Mouse (Mus musculus): Measurements from ENCODE around the gene Maz. TPM values are rescaled to one million over a fixed set of nuclear protein-coding genes. Genes with fewer than 3 reads are reported as not detected.

The Maz gene
- total and polyA plus RNA-seq, 2 experiments from 2014 or later = 69.3 to 222 TPM

DNA sequence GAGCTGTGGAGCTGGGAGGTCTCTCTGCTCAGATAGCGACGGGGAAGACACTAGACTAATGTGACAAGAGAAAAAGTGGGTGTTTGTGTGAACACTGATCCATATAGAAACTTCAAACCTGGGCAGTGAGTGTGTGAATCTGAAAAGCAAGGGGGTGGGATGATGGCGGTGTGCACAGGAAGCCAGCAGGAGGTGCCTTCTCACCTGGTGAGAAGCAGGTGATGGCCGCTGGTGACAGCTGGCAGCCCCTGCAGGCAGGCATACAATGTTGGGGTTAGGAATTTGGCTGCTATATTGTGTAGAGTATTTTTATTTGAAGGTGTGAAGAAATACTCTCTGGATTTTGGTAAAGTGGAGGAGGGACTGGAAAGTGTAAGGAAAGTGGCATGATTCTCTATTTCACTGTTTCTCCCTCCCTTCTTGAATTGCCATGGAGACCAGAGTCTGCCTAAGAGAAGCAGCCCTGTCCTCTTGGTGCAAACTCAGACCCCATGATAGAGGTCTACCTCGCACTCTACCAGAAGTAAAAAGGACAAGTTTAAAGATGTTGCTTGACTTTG, 28.3 kb upstream of the Maz start:
- 75% methylated on average over 5 of the region's 5 CpGs for WGBS
- H3K9ac ChIP-seq (replicated peaks; ENCODE audit: low read length) = no peak overlapping the region
- ATAC-seq (no peak), DNase-seq (ENCODE audit: low spot score) (no peak)
- TF ChIP-seq CTCF (IDR thresholded peaks at IDR 0.05; ENCODE audit: low read depth) = no peak
- no peaks in the 10 kb centered on the region for H3K9me3 ChIP-seq (ENCODE audit: low read length)
- no peak overlapping the region for H3K4me2 ChIP-seq (ENCODE audit: low read depth, low read length)
- no peaks in the 10 kb centered on the region for H3K4me1 ChIP-seq (ENCODE audit: insufficient read depth, low read length)
- no peak overlapping the region for H3K27ac ChIP-seq
- no peak overlapping the region for H3K4me3 ChIP-seq (ENCODE audit: low read length)
- no peaks in the 10 kb centered on the region for H3K36me3 ChIP-seq (ENCODE audit: insufficient read depth, low read length)
- no peaks in the 10 kb centered on the region for H3K27me3 ChIP-seq (ENCODE audit: insufficient read depth, low read length)

DNA sequence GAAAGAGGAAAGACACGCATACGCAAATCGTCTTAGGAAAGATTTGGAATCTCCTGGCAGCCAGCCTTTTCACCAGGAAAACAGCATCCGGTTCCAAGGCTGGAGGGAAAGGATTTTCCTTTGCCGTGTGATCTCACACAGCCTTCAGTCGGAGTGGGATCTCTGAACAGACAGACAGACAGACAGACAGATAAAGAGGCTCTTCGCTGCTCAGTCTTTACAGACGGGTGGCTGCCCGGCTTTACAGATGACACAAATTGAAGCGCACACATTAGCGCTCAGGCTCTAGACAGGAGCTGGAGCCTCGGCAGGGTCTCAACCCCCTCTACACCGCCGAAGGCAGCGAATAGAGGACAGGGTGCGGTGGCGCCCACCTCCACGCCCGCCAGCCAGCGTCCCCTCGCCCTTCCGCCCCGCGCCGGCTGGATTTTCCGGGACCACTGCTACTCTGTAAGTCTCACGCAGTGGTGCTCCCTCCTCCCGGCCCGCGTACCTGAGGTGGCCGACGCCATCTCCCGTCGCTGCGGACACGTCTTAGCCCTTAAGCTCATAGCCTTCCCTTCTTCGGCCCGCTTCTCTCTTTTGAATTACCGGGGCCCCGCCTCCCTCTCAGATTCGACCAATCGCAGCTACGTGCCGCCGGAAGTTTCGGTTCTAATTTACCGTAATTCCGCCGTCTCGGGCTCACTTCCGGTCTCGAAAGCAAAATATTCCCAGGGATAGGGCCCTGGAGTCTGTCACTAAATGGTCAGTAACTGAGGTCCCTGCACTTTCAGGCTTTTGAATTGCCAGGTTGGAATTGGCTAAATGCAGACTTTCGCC, 15.2 kb upstream of the Maz start, which contains the start of gene Kif22:
TSS of gene Kif22 (minus strand) at position 621 of the 822 bp plus-strand sequence.
- Histone ChIP-seq H3K27ac (peak within 1 kb of the TSS; percentile 74), H3K4me1 (ENCODE audit: insufficient read depth, low read length) (peaks cover 8% of the 10 kb centered on the region; the same call in 1 of the 2 replicates), H3K4me2 (ENCODE audit: low read depth, low read length) (peak within 1 kb of the TSS; percentile 98), H3K9me3 (ENCODE audit: low read length) (no peaks in the 10 kb centered on the region), H3K36me3 (ENCODE audit: insufficient read depth, low read length) (no peaks in the 10 kb centered on the region), H3K9ac (replicated peaks; ENCODE audit: low read length) (peak within 1 kb of the TSS; percentile 63), H3K27me3 (ENCODE audit: insufficient read depth, low read length) (no peaks in the 10 kb centered on the region), H3K4me3 (ENCODE audit: low read length) (peak within 1 kb of the TSS; percentile 71)
- ATAC-seq = peak; percentile 92
- WGBS = under 1% methylated on average over 53 of the region's 53 CpGs
- DNase-seq (ENCODE audit: low spot score) = peak; percentile 94
- TF ChIP-seq CTCF (IDR thresholded peaks at IDR 0.05; ENCODE audit: low read depth) = no peak

DNA sequence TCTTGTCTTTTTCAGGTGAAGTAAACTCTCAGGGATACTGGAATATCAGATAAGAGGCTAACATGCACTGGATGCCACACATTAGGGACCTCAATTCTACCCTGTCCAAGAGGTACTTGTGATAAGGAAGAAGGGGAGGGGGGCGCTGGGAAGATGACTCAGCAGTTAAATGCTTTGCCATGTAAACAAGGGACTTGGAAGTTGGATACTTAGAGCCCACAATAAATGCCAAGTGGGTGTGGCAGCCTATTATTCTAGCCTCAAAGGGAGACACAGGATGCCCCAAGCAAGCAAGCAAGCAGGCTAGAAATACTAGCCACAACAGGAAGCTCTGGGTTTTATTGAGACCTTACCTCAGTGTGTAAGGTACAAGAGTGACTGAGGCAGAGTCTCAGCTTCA, 4.4 kb upstream of the Maz start:
- no peak for DNase-seq (ENCODE audit: low spot score)
- Histone ChIP-seq H3K36me3 (ENCODE audit: insufficient read depth, low read length) (no peaks in the 10 kb centered on the region), H3K4me1 (ENCODE audit: insufficient read depth, low read length) (peaks cover 8% of the 10 kb centered on the region; the same call in 1 of the 2 replicates), H3K27ac (no peak overlapping the region), H3K27me3 (ENCODE audit: insufficient read depth, low read length) (no peaks in the 10 kb centered on the region), H3K4me3 (ENCODE audit: low read length) (no peak overlapping the region), H3K9me3 (ENCODE audit: low read length) (no peaks in the 10 kb centered on the region), H3K4me2 (ENCODE audit: low read depth, low read length) (no peak overlapping the region), H3K9ac (replicated peaks; ENCODE audit: low read length) (no peak overlapping the region)
- no peak for ATAC-seq
- TF ChIP-seq CTCF (IDR thresholded peaks at IDR 0.05; ENCODE audit: low read depth) = no peak
- WGBS = 77% methylated on average over 1 of the region's 1 CpGs

DNA sequence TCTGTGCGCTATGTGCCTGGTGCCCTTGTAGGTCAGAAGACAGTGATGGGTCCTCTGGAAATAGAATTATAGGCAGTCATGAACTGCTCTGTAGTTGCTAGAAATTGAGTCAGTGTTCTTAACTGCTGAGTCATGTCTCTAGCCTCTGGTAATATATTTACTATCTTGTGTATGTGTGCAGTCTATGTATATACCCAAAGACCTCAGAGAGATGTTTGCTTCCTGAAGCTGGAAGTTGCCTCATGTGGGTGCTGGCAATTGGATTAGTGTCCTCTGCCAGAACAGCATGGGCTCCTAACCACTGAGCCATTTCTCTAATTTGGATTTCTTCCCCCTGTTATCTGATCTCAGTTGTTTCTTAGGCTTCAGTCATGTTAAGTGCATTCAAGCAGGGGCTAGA, 3.3 kb upstream of the Maz start:
- WGBS = 97% methylated on average over 1 of the region's 1 CpGs
- Histone ChIP-seq H3K4me1 (ENCODE audit: insufficient read depth, low read length) (peaks cover 8% of the 10 kb centered on the region; the same call in 1 of the 2 replicates), H3K4me3 (ENCODE audit: low read length) (no peak overlapping the region), H3K36me3 (ENCODE audit: insufficient read depth, low read length) (no peaks in the 10 kb centered on the region), H3K9me3 (ENCODE audit: low read length) (no peaks in the 10 kb centered on the region), H3K27ac (no peak overlapping the region), H3K27me3 (ENCODE audit: insufficient read depth, low read length) (no peaks in the 10 kb centered on the region), H3K4me2 (ENCODE audit: low read depth, low read length) (no peak overlapping the region), H3K9ac (replicated peaks; ENCODE audit: low read length) (no peak overlapping the region)
- no peak for ATAC-seq
- DNase-seq (ENCODE audit: low spot score) = no peak
- no peak for TF ChIP-seq CTCF (IDR thresholded peaks at IDR 0.05; ENCODE audit: low read depth)

DNA sequence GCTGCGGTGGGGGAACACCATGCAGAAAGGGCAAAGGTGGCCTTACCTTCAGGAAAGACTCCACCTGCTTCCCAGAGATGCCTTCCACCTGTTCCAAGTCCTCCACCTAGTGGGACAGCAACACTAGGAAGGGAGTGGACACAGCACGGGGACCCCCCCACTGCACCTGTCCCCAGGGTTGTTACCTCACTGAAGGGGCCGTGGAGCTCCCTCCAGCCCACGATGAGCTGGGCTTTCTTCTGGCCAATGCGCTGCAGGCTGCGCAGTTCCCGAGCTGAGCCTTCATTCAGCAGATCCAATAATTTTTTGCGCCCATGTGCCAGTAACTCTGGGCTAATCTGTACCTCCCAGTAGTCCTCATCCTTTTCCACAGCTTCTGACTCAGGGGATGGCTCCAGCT, 1.0 kb upstream of the Maz start:
- 0 out of 2 replicates have a peak, but pooled peaks cover 8% of the 10 kb centered on the region for H3K36me3 ChIP-seq (ENCODE audit: insufficient read depth, low read length)
- no peaks in the 10 kb centered on the region for H3K9me3 ChIP-seq (ENCODE audit: low read length)
- peaks cover 28% of the 10 kb centered on the region for H3K4me1 ChIP-seq (ENCODE audit: insufficient read depth, low read length)
- DNase-seq (ENCODE audit: low spot score) = peak; percentile 23
- H3K9ac ChIP-seq (replicated peaks; ENCODE audit: low read length) = peak overlapping the region; percentile 99
- H3K4me2 ChIP-seq (ENCODE audit: low read depth, low read length) = peak overlapping the region; percentile 87
- H3K27me3 ChIP-seq (ENCODE audit: insufficient read depth, low read length) = no peaks in the 10 kb centered on the region
- no peak for TF ChIP-seq CTCF (IDR thresholded peaks at IDR 0.05; ENCODE audit: low read depth)
- H3K4me3 ChIP-seq (ENCODE audit: low read length) = peak overlapping the region; percentile 88
- WGBS = 57% methylated on average over 8 of the region's 8 CpGs
- ATAC-seq = no peak
- H3K27ac ChIP-seq = peak overlapping the region; percentile 99

DNA sequence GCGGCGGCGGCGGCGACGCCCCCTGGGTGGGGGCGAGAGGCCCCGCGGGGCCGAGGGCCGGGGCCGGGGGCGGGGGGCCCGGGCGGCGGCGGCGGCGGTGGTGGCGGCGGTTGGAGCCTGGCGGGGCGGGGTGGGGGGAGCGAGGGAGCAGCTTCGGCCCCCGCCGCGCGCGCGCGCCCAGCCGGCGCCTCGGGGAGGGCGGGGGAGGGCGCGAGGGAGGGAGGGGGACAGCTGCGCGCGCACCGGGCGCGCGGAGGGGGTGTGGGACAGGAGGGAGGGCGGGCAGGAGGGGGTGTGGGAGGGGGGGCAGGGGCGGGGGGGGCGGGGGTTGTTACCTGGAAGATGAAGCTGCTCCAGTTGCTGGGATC, 237 bp downstream of the Maz start:
- TF ChIP-seq CTCF (IDR thresholded peaks at IDR 0.05; ENCODE audit: low read depth) = no peak

More for the DNA sequence above, 237 bp downstream of the Maz start:
- DNase-seq (ENCODE audit: low spot score) (no peak), ATAC-seq (no peak; the same call in 1 of the 2 replicates)
- H3K4me3 ChIP-seq (ENCODE audit: low read length) = peak overlapping the region; percentile 88
- H3K9ac ChIP-seq (replicated peaks; ENCODE audit: low read length) = peak overlapping the region; percentile 99
- H3K4me2 ChIP-seq (ENCODE audit: low read depth, low read length) = peak overlapping the region; percentile 87
- no CpG with 5 or more reads among the region's 48 CpGs for WGBS
- no peaks in the 10 kb centered on the region for H3K9me3 ChIP-seq (ENCODE audit: low read length)
- H3K36me3 ChIP-seq (ENCODE audit: insufficient read depth, low read length) = peaks cover 19% of the 10 kb centered on the region; the same call in 1 of the 2 replicates
- no peaks in the 10 kb centered on the region for H3K27me3 ChIP-seq (ENCODE audit: insufficient read depth, low read length)
- H3K27ac ChIP-seq = peak overlapping the region; percentile 99
- H3K4me1 ChIP-seq (ENCODE audit: insufficient read depth, low read length) = peaks cover 30% of the 10 kb centered on the region
